Mouse (Mus musculus): ENCODE measurements at regions not wholly inside any gene's neighbourhood (a gene's known extent, or its start where the extent isn't known, plus 50 kb on each side); places are given as distances from the start of the nearest gene placed in this dataset.

GRCm38 (mm10) chr10:17261192-17261824 is 461.7 kb upstream of the Cited2 start:
- TF ChIP-seq POLR2A (IDR thresholded peaks at IDR 0.05; ENCODE audit: extremely low read depth, insufficient read depth, low read length) (no peak), CTCF (IDR thresholded peaks at IDR 0.05; ENCODE audit: low read depth, low read length) (no peak)
